Mouse (Mus musculus): ENCODE measurements at regions not wholly inside any gene's neighbourhood (a gene's known extent, or its start where the extent isn't known, plus 50 kb on each side); places are given as distances from the start of the nearest gene placed in this dataset.

GRCm38 (mm10) chr3:104586342-104587175, 51.9 kb upstream of the Slc16a1 start:
- H3K27ac ChIP-seq = no peak overlapping the region
- intact Hi-C loops (cut with DNase I) = no loop called here
- DNase-seq (ENCODE audit: extremely low spot score in 1 of 2, low spot score in 2 of 2) = no peak
- no peak for TF ChIP-seq CTCF (IDR thresholded peaks at IDR 0.05)
- no peak overlapping the region for H3K4me3 ChIP-seq

- H3K27ac ChIP-seq = no peak overlapping the region
- H3K4me3 ChIP-seq = no peak overlapping the region
- no peak for TF ChIP-seq CTCF (IDR thresholded peaks at IDR 0.05)
- intact Hi-C loops (cut with DNase I) = no loop called here
- DNase-seq (ENCODE audit: extremely low spot score in 1 of 2, low spot score in 2 of 2) = no peak
Measured at GRCm38 (mm10) chr3:104585303-104585702, 53.2 kb upstream of the Slc16a1 start.

GRCm38 (mm10) chr3:104583236-104583635, 55.2 kb upstream of the Slc16a1 start:
- intact Hi-C loops (cut with DNase I) = no loop called here
- no peak overlapping the region for H3K27ac ChIP-seq
- no peak overlapping the region for H3K4me3 ChIP-seq
- no peak for DNase-seq (ENCODE audit: extremely low spot score in 1 of 2, low spot score in 2 of 2)
- TF ChIP-seq CTCF (IDR thresholded peaks at IDR 0.05) = no peak

GRCm38 (mm10) chr3:104582521-104582920, 55.9 kb upstream of the Slc16a1 start:
- no peak for TF ChIP-seq CTCF (IDR thresholded peaks at IDR 0.05)
- intact Hi-C loops (cut with DNase I) = no loop called here
- no peak for DNase-seq (ENCODE audit: extremely low spot score in 1 of 2, low spot score in 2 of 2)
- H3K4me3 ChIP-seq = no peak overlapping the region
- no peak overlapping the region for H3K27ac ChIP-seq

- DNase-seq (ENCODE audit: extremely low spot score in 1 of 2, low spot score in 2 of 2) = no peak
- intact Hi-C loops (cut with DNase I) = no loop called here
- no peak for TF ChIP-seq CTCF (IDR thresholded peaks at IDR 0.05)
- Histone ChIP-seq H3K27ac (no peak overlapping the region), H3K4me3 (no peak overlapping the region)
Measured at GRCm38 (mm10) chr3:104579186-104579585, 59.3 kb upstream of the Slc16a1 start.

GRCm38 (mm10) chr3:104578374-104578773, 60.1 kb upstream of the Slc16a1 start:
- Histone ChIP-seq H3K27ac (no peak overlapping the region), H3K4me3 (no peak overlapping the region)
- intact Hi-C loops (cut with DNase I) = no loop called here
- no peak for TF ChIP-seq CTCF (IDR thresholded peaks at IDR 0.05)
- no peak for DNase-seq (ENCODE audit: extremely low spot score in 1 of 2, low spot score in 2 of 2)

GRCm38 (mm10) chr3:104577228-104577927, 61.1 kb upstream of the Slc16a1 start:
- intact Hi-C loops (cut with DNase I) = no loop called here
- Histone ChIP-seq H3K4me3 (no peak overlapping the region), H3K27ac (no peak overlapping the region)
- no peak for TF ChIP-seq CTCF (IDR thresholded peaks at IDR 0.05)
- no peak for DNase-seq (ENCODE audit: extremely low spot score in 1 of 2, low spot score in 2 of 2)

GRCm38 (mm10) chr3:104573277-104573940, 61.7 kb upstream of the Lrig2 start:
- intact Hi-C loops (cut with DNase I) = no loop called here

GRCm38 (mm10) chr3:104571935-104572631, 60.4 kb upstream of the Lrig2 start:
- no peak for TF ChIP-seq CTCF (IDR thresholded peaks at IDR 0.05)
- intact Hi-C loops (cut with DNase I) = no loop called here
- Histone ChIP-seq H3K27ac (no peak overlapping the region), H3K4me3 (no peak overlapping the region)
- no peak for DNase-seq (ENCODE audit: extremely low spot score in 1 of 2, low spot score in 2 of 2)

More at GRCm38 (mm10) chr3:104573277-104573940, 61.7 kb upstream of the Lrig2 start:
- no peak for DNase-seq (ENCODE audit: extremely low spot score in 1 of 2, low spot score in 2 of 2)
- Histone ChIP-seq H3K4me3 (no peak overlapping the region), H3K27ac (peak overlapping the region; percentile 44; the same call in 1 of the 2 replicates)
- no peak for TF ChIP-seq CTCF (IDR thresholded peaks at IDR 0.05)

- DNase-seq (ENCODE audit: extremely low spot score in 1 of 2, low spot score in 2 of 2) = no peak
- Histone ChIP-seq H3K27ac (no peak overlapping the region), H3K4me3 (no peak overlapping the region)
- intact Hi-C loops (cut with DNase I) = no loop called here
- no peak for TF ChIP-seq CTCF (IDR thresholded peaks at IDR 0.05)
Measured at GRCm38 (mm10) chr3:104565423-104566230, 53.9 kb upstream of the Lrig2 start.

- no peak overlapping the region for H3K4me3 ChIP-seq
- DNase-seq (ENCODE audit: extremely low spot score in 1 of 2, low spot score in 2 of 2) = no peak
- TF ChIP-seq CTCF (IDR thresholded peaks at IDR 0.05) = no peak
- intact Hi-C loops (cut with DNase I) = no loop called here
- no peak overlapping the region for H3K27ac ChIP-seq
Measured at GRCm38 (mm10) chr3:104564857-104565256, 53.1 kb upstream of the Lrig2 start.

Data from left cerebral cortex, adult 2 months (tissue).